Mouse (Mus musculus): ENCODE measurements at regions not wholly inside any gene's neighbourhood (a gene's known extent, or its start where the extent isn't known, plus 50 kb on each side); places are given as distances from the start of the nearest gene placed in this dataset.
"Not testable (repeated sequence)": the region's sequence is repeated elsewhere in the genome, so short reads cannot be mapped to it uniquely, and the experiment has no call there.

DNA sequence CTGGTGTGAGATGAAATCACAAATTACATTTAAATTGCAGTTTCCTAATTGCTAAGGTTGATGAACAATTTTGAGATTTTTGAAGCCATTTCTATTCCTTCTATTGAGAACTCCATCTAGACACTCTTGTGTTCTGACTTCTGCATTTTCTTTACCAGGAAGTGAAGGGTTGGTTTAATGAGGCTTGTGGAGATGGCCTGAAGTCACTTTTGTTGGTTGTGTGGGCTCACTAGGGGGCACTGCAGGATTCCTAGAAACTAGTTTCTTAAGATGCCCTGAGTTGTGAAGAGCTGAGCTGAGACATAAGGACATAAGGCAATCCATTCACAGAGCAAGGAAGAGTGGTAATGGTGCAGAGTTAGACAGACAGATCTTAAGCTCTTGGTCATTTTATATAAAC is 713.7 kb upstream of the Olfr1507 start:
- not testable (repeated sequence) for H3K4me3 ChIP-seq; H3K9me3 ChIP-seq (replicated peaks); H3K4me1 ChIP-seq (replicated peaks); ATAC-seq (replicated peaks; ENCODE audit: insufficient number of reproducible peaks, insufficient read depth, low FRiP score, low read depth); H3K4me2 ChIP-seq; H3K27me3 ChIP-seq; H3K9ac ChIP-seq; H3K36me3 ChIP-seq; H3K27ac ChIP-seq

- H3K36me3 ChIP-seq; H3K9ac ChIP-seq; H3K27ac ChIP-seq; H3K9me3 ChIP-seq (replicated peaks); H3K4me3 ChIP-seq; ATAC-seq (replicated peaks; ENCODE audit: insufficient number of reproducible peaks, insufficient read depth, low FRiP score, low read depth); H3K4me1 ChIP-seq (replicated peaks); H3K4me2 ChIP-seq; H3K27me3 ChIP-seq: not testable (repeated sequence)
- WGBS, result no CpG with 5 or more reads among the region's 3 CpGs
These were observed 695.4 kb upstream of the Olfr1507 start for GRCm38 (mm10) chr14:53190931-53191330.

- H3K9me3 ChIP-seq (replicated peaks); H3K27ac ChIP-seq; H3K4me3 ChIP-seq; H3K36me3 ChIP-seq; H3K27me3 ChIP-seq; ATAC-seq (replicated peaks; ENCODE audit: insufficient number of reproducible peaks, insufficient read depth, low FRiP score, low read depth); H3K9ac ChIP-seq; H3K4me2 ChIP-seq; H3K4me1 ChIP-seq (replicated peaks): not testable (repeated sequence)
These were observed 678.5 kb upstream of the Olfr1507 start for GRCm38 (mm10) chr14:53174099-53174498.

- H3K4me1 ChIP-seq (replicated peaks); H3K36me3 ChIP-seq; H3K4me3 ChIP-seq; H3K27me3 ChIP-seq; H3K9ac ChIP-seq; H3K4me2 ChIP-seq; H3K9me3 ChIP-seq (replicated peaks); ATAC-seq (replicated peaks; ENCODE audit: insufficient number of reproducible peaks, insufficient read depth, low FRiP score, low read depth); H3K27ac ChIP-seq: not testable (repeated sequence)
- WGBS, result no CpG with 5 or more reads among the region's 2 CpGs
These were observed 670.8 kb upstream of the Olfr1507 start for GRCm38 (mm10) chr14:53166327-53166726.

- H3K9ac ChIP-seq; H3K4me2 ChIP-seq; H3K27me3 ChIP-seq; ATAC-seq (replicated peaks; ENCODE audit: insufficient number of reproducible peaks, insufficient read depth, low FRiP score, low read depth); H3K36me3 ChIP-seq; H3K9me3 ChIP-seq (replicated peaks); H3K27ac ChIP-seq; H3K4me3 ChIP-seq; H3K4me1 ChIP-seq (replicated peaks): not testable (repeated sequence)
- WGBS, result no CpG with 5 or more reads among the region's 2 CpGs
These were observed 663.5 kb upstream of the Olfr1507 start for GRCm38 (mm10) chr14:53159012-53159411.

GRCm38 (mm10) chr14:53134783-53135182 is 639.2 kb upstream of the Olfr1507 start:
- H3K9ac ChIP-seq; H3K27me3 ChIP-seq; H3K9me3 ChIP-seq (replicated peaks); H3K4me1 ChIP-seq (replicated peaks); H3K4me3 ChIP-seq; H3K27ac ChIP-seq; ATAC-seq (replicated peaks; ENCODE audit: insufficient number of reproducible peaks, insufficient read depth, low FRiP score, low read depth); H3K4me2 ChIP-seq; H3K36me3 ChIP-seq: not testable (repeated sequence)

DNA sequence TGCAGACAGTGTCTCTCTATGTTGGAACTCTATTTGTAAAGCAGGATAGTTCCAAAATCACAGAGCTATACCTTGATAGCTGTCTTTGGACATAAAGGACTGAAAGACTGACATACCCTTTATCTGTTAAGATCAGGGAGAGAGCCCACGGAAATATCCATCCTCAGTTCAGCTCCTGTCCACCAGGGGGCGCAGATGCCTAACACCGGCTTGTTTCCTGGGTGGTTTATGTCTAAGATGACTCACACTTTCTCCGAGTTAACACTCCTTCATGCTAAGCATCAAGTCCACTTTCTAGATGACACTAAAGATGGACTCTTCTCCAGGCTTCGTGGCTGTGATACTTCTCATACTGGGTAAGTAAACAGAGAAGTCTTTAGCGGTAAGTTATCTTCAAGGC is 636.8 kb upstream of the Olfr1507 start:
- H3K4me3 ChIP-seq; H3K9ac ChIP-seq; H3K4me1 ChIP-seq (replicated peaks); H3K27ac ChIP-seq; ATAC-seq (replicated peaks; ENCODE audit: insufficient number of reproducible peaks, insufficient read depth, low FRiP score, low read depth); H3K9me3 ChIP-seq (replicated peaks); H3K4me2 ChIP-seq; H3K36me3 ChIP-seq; H3K27me3 ChIP-seq: not testable (repeated sequence)
- 19% methylated on average over 6 of the region's 6 CpGs for WGBS

GRCm38 (mm10) chr14:53121704-53122103 is 626.2 kb upstream of the Olfr1507 start:
- H3K27me3 ChIP-seq; H3K4me3 ChIP-seq; H3K36me3 ChIP-seq; ATAC-seq (replicated peaks; ENCODE audit: insufficient number of reproducible peaks, insufficient read depth, low FRiP score, low read depth); H3K4me2 ChIP-seq; H3K9ac ChIP-seq; H3K9me3 ChIP-seq (replicated peaks); H3K4me1 ChIP-seq (replicated peaks); H3K27ac ChIP-seq: not testable (repeated sequence)
- WGBS, result 12% methylated on average over 2 of the region's 3 CpGs

GRCm38 (mm10) chr14:53109732-53110131 is 614.2 kb upstream of the Olfr1507 start:
- H3K27ac ChIP-seq; H3K4me3 ChIP-seq; H3K9ac ChIP-seq; ATAC-seq (replicated peaks; ENCODE audit: insufficient number of reproducible peaks, insufficient read depth, low FRiP score, low read depth); H3K36me3 ChIP-seq; H3K4me1 ChIP-seq (replicated peaks); H3K9me3 ChIP-seq (replicated peaks); H3K4me2 ChIP-seq; H3K27me3 ChIP-seq: not testable (repeated sequence)
- WGBS, result 74% methylated on average over 3 of the region's 3 CpGs

DNA sequence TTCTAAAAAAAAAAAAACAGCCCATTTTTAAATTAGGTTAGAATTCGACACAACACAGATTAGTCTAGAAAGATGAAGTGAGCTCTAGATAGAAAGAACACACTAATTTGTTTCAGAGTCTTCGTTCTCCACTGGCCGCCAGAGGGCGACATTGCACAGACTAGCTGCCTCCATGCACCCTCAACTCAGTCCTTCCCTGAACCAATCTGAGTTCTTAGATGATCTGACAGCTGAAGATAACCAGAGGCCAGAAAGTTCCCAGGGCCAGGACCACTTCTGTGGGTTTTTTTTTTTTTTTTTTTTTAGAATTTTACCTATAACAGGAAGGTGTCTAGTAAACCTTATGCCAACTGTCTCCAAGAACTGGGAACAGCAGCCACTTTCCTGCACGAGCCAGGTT is 605.8 kb upstream of the Olfr1507 start:
- H3K9ac ChIP-seq; H3K4me3 ChIP-seq; H3K36me3 ChIP-seq; H3K9me3 ChIP-seq (replicated peaks); H3K27me3 ChIP-seq; H3K27ac ChIP-seq; H3K4me1 ChIP-seq (replicated peaks); ATAC-seq (replicated peaks; ENCODE audit: insufficient number of reproducible peaks, insufficient read depth, low FRiP score, low read depth); H3K4me2 ChIP-seq: not testable (repeated sequence)
- WGBS, result 26% methylated on average over 5 of the region's 5 CpGs

GRCm38 (mm10) chr14:53090921-53091320 is 595.4 kb upstream of the Olfr1507 start:
- H3K4me3 ChIP-seq; H3K9me3 ChIP-seq (replicated peaks); H3K27ac ChIP-seq; H3K9ac ChIP-seq; H3K36me3 ChIP-seq; H3K4me2 ChIP-seq; H3K27me3 ChIP-seq; H3K4me1 ChIP-seq (replicated peaks); ATAC-seq (replicated peaks; ENCODE audit: insufficient number of reproducible peaks, insufficient read depth, low FRiP score, low read depth): not testable (repeated sequence)

DNA sequence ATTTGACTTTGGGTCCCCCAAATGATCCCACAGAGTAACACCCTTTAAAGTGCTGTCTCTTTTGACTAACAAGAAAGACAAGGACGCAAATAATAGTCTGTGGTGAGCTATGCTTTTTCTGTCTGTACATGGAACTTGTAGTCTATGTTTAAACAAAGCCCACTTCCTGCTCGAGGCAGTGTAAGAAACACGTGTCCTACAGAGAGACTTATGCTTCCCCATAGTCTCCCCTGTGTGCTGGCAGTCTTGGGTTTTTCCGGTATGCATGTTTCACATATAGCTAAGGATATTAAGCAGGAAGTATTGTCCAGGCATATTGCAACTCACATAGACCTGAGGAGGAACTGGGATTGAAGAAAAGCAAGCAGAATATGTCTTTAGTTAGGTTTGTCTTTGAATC is 586.3 kb upstream of the Olfr1507 start:
- not testable (repeated sequence) for H3K9me3 ChIP-seq (replicated peaks); H3K4me1 ChIP-seq (replicated peaks); H3K4me3 ChIP-seq; H3K4me2 ChIP-seq; H3K27me3 ChIP-seq; H3K9ac ChIP-seq; H3K27ac ChIP-seq; H3K36me3 ChIP-seq; ATAC-seq (replicated peaks; ENCODE audit: insufficient number of reproducible peaks, insufficient read depth, low FRiP score, low read depth)
- 56% methylated on average over 4 of the region's 4 CpGs for WGBS
